Mouse (Mus musculus) spleen, postnatal 36 days (tissue): ENCODE data around the gene Morc4.

Source experiments
- DNase-seq, 2 experiments: peaks; one replicate each; pipeline ENCODE4 v3.0.0; 2022; ENCODE audit warnings: low spot score in 2 of 2, mixed read lengths in 1 of 2

Morc4 gene

GRCm38 (mm10) chrX:139807391-139807790 is 64.1 kb downstream of the Morc4 start:
- DNase-seq = no peak

- DNase-seq = no peak
Observed at GRCm38 (mm10) chrX:139805918-139806317, 65.6 kb downstream of the Morc4 start.

- DNase-seq = no peak
Observed at GRCm38 (mm10) chrX:139803028-139803427, 68.4 kb downstream of the Morc4 start.

GRCm38 (mm10) chrX:139800406-139800878 is 71.0 kb downstream of the Morc4 start, which contains the start of gene Cldn2:
Gene Cldn2 (plus strand): TSS chrX:139800828.
- no peak for DNase-seq

GRCm38 (mm10) chrX:139799953-139800352 is 71.5 kb downstream of the Morc4 start:
- no peak for DNase-seq

GRCm38 (mm10) chrX:139797875-139798274 is 73.6 kb downstream of the Morc4 start:
- no peak for DNase-seq

- DNase-seq = no peak
Observed at GRCm38 (mm10) chrX:139796037-139796436, 75.4 kb downstream of the Morc4 start.

GRCm38 (mm10) chrX:139794072-139794845 is 77.2 kb downstream of the Morc4 start:
- no peak for DNase-seq

GRCm38 (mm10) chrX:139785764-139786163 is 85.7 kb downstream of the Morc4 start:
- no peak for DNase-seq

- no peak for DNase-seq
Observed at GRCm38 (mm10) chrX:139783045-139783422, 88.4 kb downstream of the Morc4 start.

- DNase-seq = no peak
Observed at GRCm38 (mm10) chrX:139782278-139783044, 89.0 kb downstream of the Morc4 start, which contains the start of gene Ripply1. Gene Ripply1 (minus strand): TSS chrX:139782353.

- no peak for DNase-seq
Observed at GRCm38 (mm10) chrX:139781563-139781962, 89.9 kb downstream of the Morc4 start.

GRCm38 (mm10) chrX:139780988-139781387 is 90.5 kb downstream of the Morc4 start:
- DNase-seq = no peak

- DNase-seq = no peak
Observed at GRCm38 (mm10) chrX:139779401-139779800, 92.1 kb downstream of the Morc4 start.

GRCm38 (mm10) chrX:139778886-139779285 is 92.6 kb downstream of the Morc4 start:
- no peak for DNase-seq

- no peak for DNase-seq
Observed at GRCm38 (mm10) chrX:139777357-139777756, 94.1 kb downstream of the Morc4 start.

GRCm38 (mm10) chrX:139775084-139775612 is 96.3 kb downstream of the Morc4 start:
- no peak for DNase-seq

GRCm38 (mm10) chrX:139774309-139775083 is 97.0 kb downstream of the Morc4 start:
- peak in 1 of 2 experiments; percentile 14 for DNase-seq
